Mouse (Mus musculus) heart, postnatal 0 days (tissue): ENCODE data around the gene Gdf1. TPM values are rescaled to one million over a fixed set of nuclear protein-coding genes. Genes with fewer than 3 reads are reported as not detected.

Source experiments
- ATAC-seq: fragments of 200-750 bp; cut with Nextera tagmentation; 2 replicates; pipeline ENCODE4 v1.8.0; 2017; ENCODE audit warnings: low read depth, moderate number of reproducible peaks, moderate library complexity; ENCODE audit not compliant: insufficient read depth
- DNase-seq: peaks from one replicate; pipeline ENCODE4 v3.0.0-alpha.2; 2016; ENCODE audit warnings: low spot score
- H3K27ac ChIP-seq: fragments of 300-500 bp; sonication (generic); 2 replicates; pipeline ENCODE4 v1.5.1; 2014; ENCODE audit warnings: low read depth, mild to moderate bottlenecking
- H3K27me3 ChIP-seq: fragments of 300-500 bp; sonication (generic); 2 replicates; pipeline ENCODE4 v1.6.1; 2014; ENCODE audit warnings: low read length, mixed read lengths; ENCODE audit not compliant: control insufficient read depth, insufficient read depth
- H3K36me3 ChIP-seq: fragments of 300-500 bp; sonication (generic); replicated peaks from 2 replicates; pipeline ENCODE4 v1.6.1; 2014; ENCODE audit warnings: low read length, mixed read lengths; ENCODE audit not compliant: control insufficient read depth, insufficient read depth
- H3K4me1 ChIP-seq: fragments of 300-500 bp; sonication (generic); 2 replicates; pipeline ENCODE4 v1.6.1; 2014; ENCODE audit warnings: antibody characterized with exemption; ENCODE audit not compliant: control insufficient read depth, insufficient read depth
- H3K4me2 ChIP-seq: fragments of 300-500 bp; sonication (generic); 2 replicates; pipeline ENCODE4 v1.6.1; 2014; ENCODE audit warnings: low read depth, mild to moderate bottlenecking, low read length, moderate library complexity
- H3K4me3 ChIP-seq: fragments of 300-500 bp; sonication (generic); 2 replicates; pipeline ENCODE4 v1.5.1; 2014; ENCODE audit warnings: low read depth, low read length
- H3K9ac ChIP-seq: fragments of 300-500 bp; sonication (generic); replicated peaks from 2 replicates; pipeline ENCODE4 v1.6.1; 2014; ENCODE audit warnings: low read depth, low read length, mixed read lengths
- H3K9me3 ChIP-seq: fragments of 300-500 bp; sonication (generic); replicated peaks from 2 replicates; pipeline ENCODE4 v1.6.1; 2016; ENCODE audit warnings: low read length; ENCODE audit not compliant: control insufficient read depth
- CTCF ChIP-seq: IDR thresholded peaks from 2 replicates; pipeline ENCODE4 v1.5.1; 2016; ENCODE audit warnings: antibody characterized with exemption, control low read depth, low read depth
- EP300 ChIP-seq: IDR thresholded peaks from 2 replicates; pipeline ENCODE4 v1.6.1; 2016; ENCODE audit warnings: antibody characterized with exemption, low read depth
- WGBS: fragments of 180-500 bp; shearing (Covaris S2); extraction: QIAGEN DNeasy Blood & Tissue Kit; methylation state at CpG from one replicate; pipeline ENCODE4 v1.1.7; 2014; 5-methylcytosine and 5-hydroxymethylcytosine counted together
- polyA plus RNA-seq: library from polyadenylated mRNA; unstranded; fragments of >200 nt; fragmentation: Nextera tagmentation; extraction: Ambion mirVana; gene quantifications from 2 replicates; pipeline ENCODE4 v1.2.1, GENCODE M21; 2015
- total RNA-seq: library from RNA; depleted of rRNA; stranded (reverse); fragments of >200 nt; gene quantifications from 2 replicates; pipeline ENCODE4 v1.2.3, GENCODE M21; 2014; ENCODE audit warnings: low replicate concordance; rRNA removed

Gene Gdf1
- total RNA-seq (not detected in 2 replicates), polyA plus RNA-seq (0.18 and 0.20 TPM in 2 replicates)

- 34% methylated on average over 14 of the region's 14 CpGs for WGBS
- ATAC-seq = no peak
- H3K9ac ChIP-seq = no peak within 1 kb of the TSS
These were observed at the start of gene Gdf1 for GRCm38 (mm10) chr8:70329124-70329834. Gene Gdf1 (plus strand): TSS chr8:70329817.

GRCm38 (mm10) chr8:70281001-70281400, 48.6 kb upstream of the Gdf1 start:
- Histone ChIP-seq H3K27ac (peak overlapping the region; percentile 58; the same call in 1 of the 2 replicates), H3K4me3 (no peak overlapping the region), H3K9ac (no peak overlapping the region), H3K27me3 (no peaks in the 10 kb centered on the region), H3K36me3 (peaks cover 14% of the 10 kb centered on the region), H3K4me1 (peaks cover 17% of the 10 kb centered on the region), H3K9me3 (no peaks in the 10 kb centered on the region), H3K4me2 (no peak overlapping the region)
- ATAC-seq (no peak), DNase-seq (no peak)
- WGBS = 24% methylated on average over 3 of the region's 3 CpGs
- no peak for TF ChIP-seq EP300
- TF ChIP-seq CTCF = no peak

More at GRCm38 (mm10) chr8:70329124-70329834, at the start of gene Gdf1:
- Histone ChIP-seq H3K36me3 (peaks cover 30% of the 10 kb centered on the region), H3K4me2 (peak within 1 kb of the TSS; percentile 8; the same call in 1 of the 2 replicates), H3K27me3 (peaks cover 11% of the 10 kb centered on the region; the same call in 1 of the 2 replicates), H3K9me3 (no peaks in the 10 kb centered on the region), H3K27ac (no peak within 1 kb of the TSS), H3K4me3 (no peak within 1 kb of the TSS), H3K4me1 (no peaks in the 10 kb centered on the region)
- TF ChIP-seq EP300 (no peak), CTCF (no peak)
- DNase-seq = no peak

GRCm38 (mm10) chr8:70282603-70283135, 46.9 kb upstream of the Gdf1 start, which contains the start of gene Homer3:
Gene Homer3 (plus strand): TSS chr8:70282827.
- DNase-seq = peak; percentile 92

GRCm38 (mm10) chr8:70283136-70284077, 46.2 kb upstream of the Gdf1 start:
- peak overlapping the region; percentile 79 for H3K9ac ChIP-seq
- no peaks in the 10 kb centered on the region for H3K27me3 ChIP-seq
- no peak; the same call in 1 of the 2 replicates for TF ChIP-seq EP300
- no peak for TF ChIP-seq CTCF
- H3K4me1 ChIP-seq = peaks cover 14% of the 10 kb centered on the region
- WGBS = 2% methylated on average over 55 of the region's 55 CpGs
- DNase-seq (no peak), ATAC-seq (peak; percentile 31)
- peak overlapping the region; percentile 77 for H3K4me3 ChIP-seq
- H3K36me3 ChIP-seq = peaks cover 30% of the 10 kb centered on the region
- peak overlapping the region; percentile 85 for H3K27ac ChIP-seq
- H3K4me2 ChIP-seq = peak overlapping the region; percentile 89
- H3K9me3 ChIP-seq = no peaks in the 10 kb centered on the region

More at GRCm38 (mm10) chr8:70282603-70283135, 46.9 kb upstream of the Gdf1 start, which contains the start of gene Homer3:
- Histone ChIP-seq H3K4me3 (peak within 1 kb of the TSS; percentile 77), H3K9ac (peak within 1 kb of the TSS; percentile 79), H3K27ac (peak within 1 kb of the TSS; percentile 85), H3K36me3 (peaks cover 30% of the 10 kb centered on the region), H3K9me3 (no peaks in the 10 kb centered on the region), H3K4me1 (peaks cover 17% of the 10 kb centered on the region), H3K27me3 (no peaks in the 10 kb centered on the region), H3K4me2 (peak within 1 kb of the TSS; percentile 89)
- TF ChIP-seq CTCF (peak; percentile 94), EP300 (no peak)
- WGBS = 2% methylated on average over 35 of the region's 36 CpGs
- peak; percentile 88 for ATAC-seq

- H3K9ac ChIP-seq = no peak overlapping the region
- no peak for ATAC-seq
- no peak overlapping the region for H3K4me2 ChIP-seq
These were observed 45.2 kb upstream of the Gdf1 start for GRCm38 (mm10) chr8:70284421-70284820.

More at GRCm38 (mm10) chr8:70284421-70284820, 45.2 kb upstream of the Gdf1 start:
- Histone ChIP-seq H3K4me1 (peaks cover 6% of the 10 kb centered on the region), H3K27ac (no peak overlapping the region), H3K36me3 (peaks cover 36% of the 10 kb centered on the region), H3K4me3 (no peak overlapping the region), H3K9me3 (no peaks in the 10 kb centered on the region), H3K27me3 (no peaks in the 10 kb centered on the region)
- TF ChIP-seq EP300 (no peak), CTCF (no peak)
- DNase-seq = no peak
- 63% methylated on average over 5 of the region's 5 CpGs for WGBS
